Mouse (Mus musculus) fibroblast of lung, adult 2 months (primary cell): ENCODE measurements at regions not wholly inside any gene's neighbourhood (a gene's known extent, or its start where the extent isn't known, plus 50 kb on each side); places are given as distances from the start of the nearest gene placed in this dataset.

Experiments
- DNase-seq: peaks from one replicate; pipeline ENCODE4 v3.0.0-alpha.2; 2011; ENCODE audit warnings: low read depth

DNA sequence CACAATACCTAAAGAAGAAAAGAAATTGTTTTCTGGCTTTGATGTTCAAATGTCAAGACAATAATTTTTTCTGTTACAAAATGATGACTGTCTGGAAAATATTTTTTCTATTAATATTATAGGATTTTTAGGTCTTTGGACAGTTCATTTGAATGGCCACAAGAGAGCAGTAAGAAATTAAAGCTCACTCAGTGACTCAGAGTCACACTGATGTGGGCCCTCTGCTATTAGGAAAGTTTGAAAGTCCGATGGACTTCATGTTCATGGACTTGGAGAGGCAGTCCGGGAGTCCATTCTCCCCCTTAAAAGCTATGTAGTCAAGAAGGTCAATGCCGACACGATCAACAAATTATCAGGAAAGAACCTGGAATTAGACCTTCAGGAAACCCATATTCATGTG is 657.0 kb downstream of the Mecom start:
- peak; percentile 61 for DNase-seq

DNA sequence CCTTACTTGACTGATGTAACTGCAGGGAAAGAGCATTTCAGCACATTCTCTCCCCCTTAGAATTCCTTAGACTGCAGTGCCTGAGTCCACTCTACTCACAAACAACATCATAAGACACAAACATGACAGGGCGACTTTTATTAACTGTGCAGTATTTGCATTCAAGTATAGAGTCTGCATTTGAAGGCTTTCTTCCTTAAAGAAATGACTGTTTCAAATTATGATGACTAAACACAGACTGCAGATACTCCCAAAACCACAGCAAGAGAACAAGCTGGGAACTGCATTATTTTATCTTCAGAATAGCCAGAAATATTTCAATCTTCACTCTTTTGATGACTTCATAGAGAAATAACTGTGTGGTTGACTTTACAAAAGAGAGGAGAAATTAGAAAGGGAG is 657.5 kb downstream of the Mecom start:
- DNase-seq, result no peak

- no peak for DNase-seq
Observed at GRCm38 (mm10) chr3:29889638-29890037, 658.2 kb downstream of the Mecom start.

DNA sequence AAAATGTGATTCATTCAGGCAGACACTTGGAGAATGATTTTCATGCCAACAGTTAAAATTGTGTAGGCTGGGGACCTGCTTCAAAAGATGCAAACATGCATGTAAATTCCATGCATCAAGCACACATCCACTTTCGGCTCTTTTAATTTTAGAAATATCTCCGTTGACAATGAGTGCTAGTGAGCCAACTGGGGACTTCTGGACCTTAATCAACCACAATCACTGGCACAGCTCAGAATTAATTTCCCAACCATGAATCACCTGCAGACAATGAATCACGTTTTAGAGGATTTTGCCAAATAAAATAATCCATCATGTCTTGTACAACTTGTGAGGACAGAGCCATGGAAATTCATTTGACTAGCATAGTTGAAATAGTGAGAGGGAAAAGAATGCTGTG is 667.8 kb downstream of the Mecom start:
- DNase-seq, result peak; percentile 72

- no peak for DNase-seq
Observed at GRCm38 (mm10) chr3:29875768-29876167, 672.0 kb downstream of the Mecom start.

DNA sequence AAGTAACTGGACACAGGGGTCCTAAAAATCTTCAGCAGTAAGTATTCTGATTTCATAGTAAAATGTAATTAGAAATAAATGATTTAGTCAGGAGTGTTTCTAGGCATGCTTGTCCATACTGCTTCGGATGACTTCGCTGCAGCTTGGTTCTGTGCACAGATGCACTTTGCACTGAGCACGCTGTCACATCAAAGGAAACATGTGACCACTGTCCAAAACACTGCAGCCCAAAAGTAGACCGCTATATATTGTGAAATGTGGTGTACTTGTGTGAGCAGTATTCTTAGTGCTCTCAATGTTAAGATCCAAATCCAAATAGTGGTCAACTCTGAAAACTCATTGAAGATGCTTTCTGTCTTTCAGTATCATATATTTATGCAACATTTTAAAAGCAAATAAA is 685.4 kb downstream of the Mecom start:
- no peak for DNase-seq

DNA sequence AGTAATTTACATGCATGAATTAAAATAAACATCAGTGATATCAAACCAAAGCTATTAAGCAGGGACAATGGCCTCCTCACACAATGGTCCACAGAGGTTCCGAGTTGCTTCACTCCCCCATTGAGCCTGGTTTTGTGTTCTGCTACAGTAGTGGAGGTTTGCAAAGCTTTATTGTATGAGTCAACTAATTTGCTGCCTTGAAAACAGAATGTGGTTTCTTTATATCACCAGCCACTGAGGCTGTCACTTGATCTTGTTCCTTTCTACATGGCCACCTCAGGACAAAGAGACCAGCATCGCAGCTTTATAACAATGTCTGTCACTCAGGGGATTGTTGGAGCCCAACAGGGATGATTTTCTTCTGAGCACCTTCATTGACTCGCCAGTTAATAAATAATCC is 695.3 kb downstream of the Mecom start:
- no peak for DNase-seq

- DNase-seq, result no peak
Observed at GRCm38 (mm10) chr3:29835432-29835831, 712.4 kb downstream of the Mecom start.

- DNase-seq, result no peak
Observed at GRCm38 (mm10) chr3:29834884-29835283, 712.9 kb downstream of the Mecom start.

DNA sequence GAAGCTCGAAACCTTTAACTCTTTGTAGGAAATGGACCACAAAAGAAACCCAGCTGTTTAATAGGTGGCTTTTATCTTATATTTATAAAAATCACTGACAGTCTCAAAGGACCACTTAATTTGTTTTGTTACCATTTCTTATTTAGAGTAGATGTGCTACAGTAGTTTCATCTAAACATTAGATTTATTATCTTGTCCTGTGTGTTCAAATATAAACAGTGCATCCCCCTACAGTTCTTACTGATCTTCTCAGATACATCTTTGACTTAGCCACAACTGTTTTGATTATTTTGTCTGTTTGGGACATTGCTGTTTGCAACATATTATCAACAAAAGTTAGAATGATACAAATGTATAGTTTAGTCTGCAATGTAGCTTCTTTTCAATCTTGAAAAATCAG is 716.5 kb downstream of the Mecom start:
- no peak for DNase-seq

DNA sequence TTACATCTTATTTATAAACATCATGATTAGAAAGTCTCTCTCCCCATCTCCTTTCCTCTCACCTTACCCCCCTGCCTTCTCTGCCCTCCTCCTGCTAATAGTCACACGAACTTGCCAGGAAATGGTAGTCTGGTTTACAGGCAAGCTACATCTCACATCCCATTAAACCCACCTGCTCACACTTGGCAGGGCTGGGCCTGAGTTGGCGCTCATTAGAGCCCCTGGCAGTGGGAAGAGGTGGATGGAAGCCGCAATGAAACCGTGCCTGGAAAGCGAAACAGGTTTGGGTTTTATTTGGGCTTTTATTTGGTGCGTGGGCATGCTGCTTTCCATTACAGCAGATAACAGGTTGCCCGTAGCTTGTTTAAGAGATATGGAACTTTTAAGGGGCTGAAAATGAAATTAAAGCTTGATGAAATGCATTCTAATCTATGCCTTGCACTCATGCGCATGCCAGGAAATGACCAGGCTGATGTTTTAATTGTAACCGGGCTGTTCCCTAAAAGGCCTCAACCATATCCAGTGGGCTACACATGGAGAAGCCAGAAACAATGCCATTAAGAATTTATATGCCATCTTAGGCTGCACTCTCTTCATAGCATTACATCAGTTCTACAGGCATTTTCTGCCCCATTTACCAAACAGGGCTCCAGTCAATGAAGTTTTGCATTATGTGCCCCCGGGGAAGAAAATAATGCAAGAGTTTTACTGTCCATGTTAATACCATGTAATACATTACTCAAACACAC is 725.0 kb downstream of the Mecom start:
- DNase-seq, result no peak

- no peak for DNase-seq
Observed at GRCm38 (mm10) chr3:29816964-29817363, 730.8 kb downstream of the Mecom start.

DNA sequence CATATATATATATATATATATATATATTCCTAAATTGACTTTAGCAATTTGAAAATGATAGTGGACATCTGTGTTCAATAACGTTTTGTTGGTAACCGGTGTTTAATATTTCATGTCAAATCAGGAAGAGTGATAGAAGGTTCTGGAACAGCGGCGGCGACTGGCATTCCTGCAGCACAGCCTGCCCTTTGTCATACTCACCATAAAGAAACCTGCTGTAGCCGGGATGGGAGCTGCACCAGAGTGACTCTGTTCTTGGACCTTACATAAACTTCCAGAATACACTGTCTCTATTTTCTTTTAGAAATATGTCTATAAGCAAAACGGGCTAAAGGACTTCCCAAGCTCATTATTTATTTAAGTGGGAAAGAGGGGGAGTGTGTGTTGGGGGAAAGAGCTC is 731.5 kb downstream of the Egfem1 start:
- peak; percentile 23 for DNase-seq

- peak; percentile 54 for DNase-seq
Observed at GRCm38 (mm10) chr3:29812480-29813240, 730.8 kb downstream of the Egfem1 start.

DNA sequence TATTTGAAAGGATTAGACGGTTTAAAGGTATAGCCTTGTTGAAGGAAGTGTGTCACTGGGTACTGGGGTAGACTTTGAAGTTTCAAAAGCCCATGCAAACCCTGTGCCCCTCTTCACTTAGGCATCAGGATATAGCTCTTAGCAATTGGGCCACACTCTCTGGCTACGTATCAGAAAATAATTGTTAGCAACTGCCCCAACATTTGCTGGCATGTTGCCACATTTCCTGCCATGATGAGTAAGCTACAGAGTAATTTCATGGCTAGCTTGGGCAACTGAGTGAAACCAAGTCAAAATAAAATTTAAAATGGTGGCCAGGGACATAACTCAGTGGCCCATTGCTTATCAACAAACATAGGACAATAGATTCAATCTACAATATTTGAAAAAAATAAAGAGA is 724.2 kb downstream of the Egfem1 start:
- DNase-seq, result no peak

DNA sequence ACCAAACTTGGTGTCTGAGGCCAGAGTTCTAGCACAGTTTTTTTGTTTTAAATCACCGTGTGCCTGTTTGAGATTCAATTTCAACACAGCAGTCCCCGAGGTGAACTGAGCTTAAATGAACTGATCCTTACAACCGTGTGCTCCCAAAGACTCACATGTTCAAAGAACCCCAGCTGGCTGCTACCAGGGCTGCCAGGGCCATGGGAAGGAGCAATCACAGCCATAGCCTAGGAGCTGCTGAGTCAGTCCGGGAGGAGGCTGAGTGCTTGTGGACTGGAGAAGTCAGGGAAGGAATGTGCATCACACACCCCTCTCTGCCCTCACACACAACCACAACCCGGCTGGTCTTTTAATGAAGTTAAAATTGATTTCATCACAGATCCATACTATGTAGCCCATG is 721.6 kb downstream of the Egfem1 start:
- peak; percentile 73 for DNase-seq

DNA sequence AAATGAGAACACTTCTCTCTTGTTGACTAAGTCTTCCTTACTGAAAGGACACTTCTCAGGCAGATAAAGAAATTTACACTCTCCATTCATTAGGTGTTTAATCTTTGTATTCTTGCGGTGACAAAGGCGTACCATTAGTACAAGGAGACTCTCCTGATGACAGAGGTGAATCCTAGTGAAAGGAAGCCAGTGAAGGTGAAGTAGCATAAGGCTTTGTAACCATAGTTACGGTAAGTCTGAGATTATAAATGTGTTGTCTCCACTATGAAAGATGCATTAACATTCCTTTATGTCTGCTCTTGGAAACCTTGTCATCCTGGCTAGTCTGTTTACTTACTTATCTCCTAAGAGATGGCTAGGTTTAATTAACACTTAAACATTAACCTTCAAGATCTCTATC is 719.3 kb downstream of the Egfem1 start:
- no peak for DNase-seq

- DNase-seq, result no peak
Observed at GRCm38 (mm10) chr3:29774365-29774764, 692.5 kb downstream of the Egfem1 start.

DNA sequence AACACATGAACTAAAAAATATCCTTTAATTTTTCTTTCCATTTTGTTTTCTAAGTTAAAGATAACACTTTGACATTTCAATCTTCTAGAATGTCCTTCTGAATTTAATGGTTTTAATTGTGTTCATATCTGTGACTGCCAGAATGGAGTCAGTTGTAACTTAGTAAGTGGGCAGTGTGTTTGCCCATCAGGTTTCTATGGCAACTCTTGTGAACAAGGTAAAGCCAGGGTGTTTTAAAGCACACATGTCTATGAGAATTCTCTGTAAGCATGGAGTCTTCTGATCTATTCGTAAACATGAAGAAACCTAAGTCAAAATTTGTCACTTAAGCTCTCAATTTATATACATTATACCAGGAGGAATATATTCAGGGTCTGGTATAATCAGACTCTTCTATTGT is 689.4 kb downstream of the Egfem1 start:
- no peak for DNase-seq

- no peak for DNase-seq
Observed at GRCm38 (mm10) chr3:29768592-29768991, 686.8 kb downstream of the Egfem1 start.

DNA sequence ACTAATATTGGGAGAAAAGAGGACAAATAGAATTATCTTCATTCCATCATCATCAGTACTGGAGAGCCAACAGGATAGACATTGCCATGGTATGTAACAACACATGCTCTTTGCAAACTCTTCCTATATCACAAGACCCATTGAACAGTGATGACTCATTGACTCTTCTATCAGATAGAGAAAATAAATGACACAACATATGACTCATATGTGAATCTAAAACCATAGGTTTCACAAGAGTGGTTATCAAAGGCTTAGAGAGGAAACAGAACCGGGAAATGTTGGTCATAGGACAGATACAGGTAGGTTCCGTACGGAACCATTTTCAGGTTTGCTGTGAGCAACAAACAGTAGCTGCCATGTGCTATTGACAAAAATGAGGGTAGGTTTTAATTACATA is 682.2 kb downstream of the Egfem1 start:
- DNase-seq, result no peak

GRCm38 (mm10) chr3:29757821-29758494 is 676.1 kb downstream of the Egfem1 start:
- peak; percentile 83 for DNase-seq
